Mouse (Mus musculus): Measurements from ENCODE around the gene Olfr1205. TPM values are rescaled to one million over a fixed set of nuclear protein-coding genes. Genes with fewer than 3 reads are reported as not detected.

Olfr1205 gene
- not detected in 2 replicates for total RNA-seq (2012; rRNA removed)
- not detected for polyA plus RNA-seq (2012; ENCODE audit: insufficient read depth in 1 of 2, insufficient read length in 2 of 2, low read depth in 1 of 2, low replicate concordance in 2 of 2, missing spikeins in 1 of 2)

DNA sequence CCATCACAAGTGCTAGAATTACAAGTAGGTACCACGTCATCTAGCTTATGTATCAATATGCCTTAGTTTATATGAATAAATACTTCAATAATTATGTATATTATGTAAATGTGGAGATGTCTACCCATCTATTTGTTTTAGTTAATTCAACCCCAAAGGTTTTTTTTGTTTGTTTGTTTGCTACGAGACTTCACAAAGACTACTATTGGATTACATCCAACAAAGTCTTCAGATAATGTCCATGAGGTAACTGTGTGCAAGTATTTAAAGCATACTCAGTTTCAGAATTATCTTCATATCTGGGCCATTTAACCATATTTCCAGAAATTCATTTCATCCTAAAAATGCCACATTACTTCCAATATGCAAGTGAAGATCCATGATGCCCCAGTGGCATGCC is at the start of gene Olfr1205:
TSS of gene Olfr1205 (plus strand) at position 301 of the 400 bp plus-strand sequence.
- no peaks in the 10 kb centered on the region for H3K27me3 ChIP-seq (ENCODE audit: control insufficient read depth in 1 of 2, insufficient read depth in 2 of 2, low read length in 2 of 2)
- H3K9me3 ChIP-seq (replicated peaks; ENCODE audit: insufficient read depth, low read length), result no peaks in the 10 kb centered on the region
- TF ChIP-seq CTCF (IDR thresholded peaks at IDR 0.05 in 2 of 3, conservative IDR thresholded peaks at IDR 0.05 in 1 of 3; ENCODE audit: control insufficient read depth in 1 of 3, insufficient read depth in 1 of 3, low read depth in 2 of 3, low read length in 3 of 3, poor library complexity in 1 of 3, severe bottlenecking in 1 of 3), result no peak
- no peak for TF ChIP-seq MXI1 (IDR thresholded peaks at IDR 0.05; ENCODE audit: low read depth, low read length)
- TF ChIP-seq CHD2 (IDR thresholded peaks at IDR 0.05; ENCODE audit: low read length), result no peak
- no peak for TF ChIP-seq SMC3 (IDR thresholded peaks at IDR 0.05; ENCODE audit: low read depth, low read length)
- no peak for TF ChIP-seq GABPA (IDR thresholded peaks at IDR 0.05; ENCODE audit: low read depth, low read length)
- no peak for TF ChIP-seq POLR2AphosphoS5 (IDR thresholded peaks at IDR 0.05; ENCODE audit: borderline replicate concordance, low read depth, low read length)
- TF ChIP-seq TCF12 (IDR thresholded peaks at IDR 0.05; ENCODE audit: low read depth, low read length), result no peak
- no peak for TF ChIP-seq ETS1 (IDR thresholded peaks at IDR 0.05; ENCODE audit: low read depth, low read length)
- no peak for TF ChIP-seq USF1 (IDR thresholded peaks at IDR 0.05; ENCODE audit: low read depth, low read length)
- TF ChIP-seq MYC (IDR thresholded peaks at IDR 0.05; ENCODE audit: low read depth, low read length), result no peak
- TF ChIP-seq UBTF (IDR thresholded peaks at IDR 0.05; ENCODE audit: borderline replicate concordance, insufficient read depth, low read depth, low read length), result no peak
- TF ChIP-seq ZC3H11A (IDR thresholded peaks at IDR 0.05; ENCODE audit: low read depth, low read length), result no peak
- TF ChIP-seq ZMIZ1 (IDR thresholded peaks at IDR 0.05; ENCODE audit: low read depth, low read length), result no peak
- no peak for TF ChIP-seq RAD21 (IDR thresholded peaks at IDR 0.05; ENCODE audit: low read depth, low read length)
- no peak within 1 kb of the TSS for H3K9ac ChIP-seq (ENCODE audit: control insufficient read depth, low read depth, low read length, poor library complexity, severe bottlenecking)
- no peaks in the 10 kb centered on the region for H3K36me3 ChIP-seq (ENCODE audit: control insufficient read depth in 1 of 2, insufficient read depth in 2 of 2, low read length in 2 of 2)
- H3K79me2 ChIP-seq (ENCODE audit: control insufficient read depth, insufficient read depth, low read length, poor library complexity), result no peaks in the 10 kb centered on the region
- no peak for DNase-seq (ENCODE audit: low read depth, low spot score)
- H3K4me1 ChIP-seq (ENCODE audit: control insufficient read depth in 1 of 2, insufficient read depth in 2 of 2, low read length in 2 of 2), result no peaks in the 10 kb centered on the region
- no peak within 1 kb of the TSS for H3K4me3 ChIP-seq (ENCODE audit: control insufficient read depth in 1 of 2, insufficient read depth in 1 of 2, low read depth in 2 of 2, low read length in 2 of 2)
- no peak within 1 kb of the TSS for H3K27ac ChIP-seq (ENCODE audit: control insufficient read depth, low read depth, low read length)

DNA sequence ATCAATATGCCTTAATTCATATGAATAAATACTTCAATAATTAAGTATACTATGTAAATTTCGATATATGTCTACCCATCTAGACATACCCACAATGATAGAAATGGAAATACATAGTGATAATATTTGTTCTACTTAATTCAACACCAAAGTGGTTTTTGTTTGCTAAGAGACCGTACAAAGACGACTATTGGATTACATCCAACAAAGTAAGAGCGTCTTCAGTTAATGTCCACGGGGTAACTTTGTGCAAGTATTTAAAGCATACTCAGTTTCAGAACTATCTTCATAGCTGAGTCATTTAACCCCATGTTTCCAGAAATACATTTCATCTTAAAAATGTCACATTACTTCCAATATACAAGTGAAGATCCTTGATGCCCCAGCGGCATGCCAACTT is 36.8 kb upstream of the Olfr1205 start, which contains the start of gene Olfr1201:
TSS of gene Olfr1201 (plus strand) at position 301 of the 400 bp plus-strand sequence.
- no peak for TF ChIP-seq HCFC1 (IDR thresholded peaks at IDR 0.05; ENCODE audit: low read depth, low read length)
- TF ChIP-seq MAX (IDR thresholded peaks at IDR 0.05; ENCODE audit: low read length), result no peak
- no peak for TF ChIP-seq NRF1 (IDR thresholded peaks at IDR 0.05; ENCODE audit: insufficient read depth, low read depth, low read length, poor library complexity, severe bottlenecking)
- TF ChIP-seq RAD21 (IDR thresholded peaks at IDR 0.05; ENCODE audit: low read depth, low read length), result no peak
- H3K27me3 ChIP-seq (ENCODE audit: control insufficient read depth in 1 of 2, insufficient read depth in 2 of 2, low read length in 2 of 2), result no peaks in the 10 kb centered on the region
- H3K9me3 ChIP-seq (replicated peaks; ENCODE audit: insufficient read depth, low read length), result no peaks in the 10 kb centered on the region
- no peaks in the 10 kb centered on the region for H3K36me3 ChIP-seq (ENCODE audit: control insufficient read depth in 1 of 2, insufficient read depth in 2 of 2, low read length in 2 of 2)
- H3K4me3 ChIP-seq (ENCODE audit: control insufficient read depth in 1 of 2, insufficient read depth in 1 of 2, low read depth in 2 of 2, low read length in 2 of 2), result no peak within 1 kb of the TSS
- no peaks in the 10 kb centered on the region for H3K4me1 ChIP-seq (ENCODE audit: control insufficient read depth in 1 of 2, insufficient read depth in 2 of 2, low read length in 2 of 2)
- no peak within 1 kb of the TSS for H3K9ac ChIP-seq (ENCODE audit: control insufficient read depth, low read depth, low read length, poor library complexity, severe bottlenecking)
- no peak within 1 kb of the TSS for H3K27ac ChIP-seq (ENCODE audit: control insufficient read depth, low read depth, low read length)
- DNase-seq (ENCODE audit: low read depth, low spot score), result no peak
- H3K79me2 ChIP-seq (ENCODE audit: control insufficient read depth, insufficient read depth, low read length, poor library complexity), result no peaks in the 10 kb centered on the region
